Mouse (Mus musculus): ENCODE measurements around the gene Pou6f1.
"Not testable (repeated sequence)": the region's sequence is repeated elsewhere in the genome, so short reads cannot be mapped to it uniquely, and the experiment has no call there.

Gene Pou6f1

DNA sequence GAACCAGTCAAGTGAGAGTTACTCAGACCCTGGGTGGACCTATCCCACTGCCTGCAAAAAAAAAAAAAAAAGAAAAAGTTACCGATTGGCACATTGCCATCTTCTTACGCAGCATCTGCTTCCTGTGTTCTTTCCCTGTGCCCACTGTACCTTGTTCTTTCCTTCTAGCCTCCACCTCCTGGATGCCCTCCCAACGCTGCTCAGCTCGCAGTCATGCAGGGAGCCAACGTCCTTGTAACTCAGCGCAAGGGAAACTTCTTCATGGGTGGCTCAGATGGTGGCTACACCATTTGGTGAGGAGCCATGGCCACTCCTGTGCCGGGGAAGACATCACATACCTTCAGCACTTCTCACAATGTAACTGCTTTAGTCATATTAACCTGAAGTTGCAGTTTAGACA is 19.4 kb upstream of the Pou6f1 start:
- in situ Hi-C loops (cut with MboI, MseI): no loop called here

DNA sequence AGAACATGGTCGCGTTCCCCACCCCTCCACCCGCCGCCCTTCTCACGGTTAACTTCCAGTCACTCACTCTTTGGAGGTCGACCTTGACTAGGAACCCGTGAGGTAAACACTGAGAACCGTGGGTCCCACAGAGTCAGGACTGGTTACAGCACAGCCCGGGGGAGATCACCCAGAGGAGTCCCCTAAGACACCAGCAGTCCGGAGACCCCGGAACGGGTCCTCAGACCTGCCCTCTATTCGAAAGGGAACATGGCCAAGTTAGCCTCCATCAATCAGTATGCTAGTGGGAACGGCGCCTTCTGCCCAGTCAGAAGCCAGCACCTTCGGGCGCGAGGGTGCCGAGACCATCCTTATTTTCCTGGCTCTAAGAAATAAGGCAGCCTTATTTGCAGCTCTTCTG is 16.4 kb upstream of the Pou6f1 start:
- in situ Hi-C loops (cut with MboI, MseI): no loop called here

DNA sequence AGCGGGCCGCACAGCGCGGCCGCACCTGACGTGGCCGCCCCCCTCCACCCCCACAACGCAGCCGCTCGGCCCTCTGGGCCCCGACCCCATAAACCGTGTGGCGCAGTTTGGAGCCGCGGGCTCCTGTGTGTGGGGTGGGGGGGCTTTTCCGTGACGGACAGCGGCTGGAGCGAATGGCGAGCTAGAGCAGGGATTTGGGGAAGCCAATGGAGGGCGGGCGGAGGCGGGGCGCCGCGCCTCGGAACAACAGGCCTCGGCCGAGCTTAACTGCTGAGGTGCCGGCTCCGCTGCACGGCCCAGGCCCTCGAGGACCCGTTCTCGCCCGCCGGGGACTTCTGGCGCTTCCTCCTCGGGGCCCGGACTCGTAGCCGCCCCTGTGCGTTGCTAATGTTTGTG is 16.0 kb upstream of the Pou6f1 start:
- in situ Hi-C loops (cut with MboI, MseI): no loop called here

DNA sequence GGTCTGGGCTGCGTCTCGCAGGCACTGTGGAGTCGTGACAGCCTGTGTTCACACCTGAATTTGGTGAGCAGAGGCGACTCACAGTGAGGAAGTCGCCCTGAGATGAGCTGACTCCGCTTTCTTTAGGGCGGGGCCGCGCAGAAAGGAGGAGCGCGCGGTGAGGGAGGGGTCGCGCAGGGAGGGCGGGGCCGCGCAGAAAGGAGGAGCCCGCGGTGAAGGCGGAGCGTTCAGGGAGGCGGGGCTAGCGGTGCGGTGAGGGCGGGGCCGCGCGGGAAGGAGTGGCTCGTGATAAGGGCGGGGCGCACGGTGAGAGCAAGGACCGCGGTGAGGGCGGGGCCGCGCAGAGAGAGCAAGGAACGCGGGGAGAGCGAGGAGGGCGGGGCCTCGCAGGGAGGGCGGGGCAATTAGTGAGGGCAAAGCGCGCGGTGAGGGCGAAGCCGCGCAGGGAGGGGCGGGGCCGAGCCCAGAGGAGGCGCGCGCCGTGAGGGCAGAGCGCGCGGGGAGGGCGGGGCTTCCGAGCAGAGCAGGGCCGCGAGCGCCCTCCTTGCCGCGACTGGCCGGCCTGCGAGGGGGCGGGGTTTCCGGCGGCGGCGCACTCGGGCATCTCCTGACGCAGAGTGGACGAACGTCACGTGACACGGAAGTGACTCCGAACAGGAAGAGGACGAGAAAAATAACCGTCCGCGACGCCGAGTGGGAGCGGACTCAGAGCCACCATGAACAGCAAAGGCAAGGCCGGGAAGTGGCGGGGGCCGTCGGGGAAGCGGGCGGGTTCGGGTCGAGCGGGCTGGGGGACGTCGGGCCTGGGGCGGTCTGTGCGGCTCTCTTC is 15.4 kb upstream of the Pou6f1 start, which contains the start of gene Dazap2:
Gene Dazap2 (plus strand): TSS at position 354 of the 829 bp plus-strand sequence.
- in situ Hi-C loops (cut with MboI, MseI): loop anchor here (5.0 kb wide), 1 partner anchor 153 kb away; no protein-coding TSS in a partner anchor

DNA sequence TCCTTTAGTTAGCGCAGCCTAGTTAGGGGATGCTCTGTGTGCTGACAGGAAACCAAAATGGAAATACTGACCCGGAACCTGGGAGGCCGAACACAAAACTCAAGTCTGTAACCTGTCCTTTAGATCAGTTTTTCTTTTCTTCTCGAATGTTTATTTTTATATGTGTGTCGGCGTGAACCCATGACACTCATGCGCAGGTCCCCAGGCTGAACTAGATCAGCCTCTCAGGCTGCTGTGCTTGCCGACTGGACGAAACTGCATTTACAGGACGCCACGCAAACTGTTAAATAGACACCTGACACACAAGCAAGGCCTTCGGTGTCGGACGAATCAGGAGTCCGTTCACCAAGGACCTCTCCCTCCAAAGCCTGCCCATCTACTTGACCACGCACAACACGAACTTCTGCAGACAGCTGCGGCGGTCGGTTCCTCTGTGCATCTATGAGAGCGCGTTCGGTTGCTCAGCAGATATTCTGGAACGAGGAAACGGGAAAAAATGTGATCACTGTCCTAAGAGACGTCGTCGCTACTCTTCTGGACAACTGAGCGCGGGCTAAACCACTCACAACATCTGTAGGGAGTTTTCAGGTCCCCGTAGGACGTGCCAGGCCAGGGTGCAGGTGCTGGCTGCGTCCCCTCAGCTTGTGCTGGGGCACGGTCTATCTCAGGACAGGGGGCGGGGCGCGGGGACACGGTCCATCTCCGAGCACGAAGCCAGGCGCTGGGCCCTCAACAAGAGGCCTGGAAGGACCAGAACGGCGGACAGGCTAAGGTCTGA is 14.6 kb upstream of the Pou6f1 start:
- in situ Hi-C loops (cut with MboI, MseI): loop anchor here (5.0 kb wide), 1 partner anchor 152 kb away; no protein-coding TSS in a partner anchor

DNA sequence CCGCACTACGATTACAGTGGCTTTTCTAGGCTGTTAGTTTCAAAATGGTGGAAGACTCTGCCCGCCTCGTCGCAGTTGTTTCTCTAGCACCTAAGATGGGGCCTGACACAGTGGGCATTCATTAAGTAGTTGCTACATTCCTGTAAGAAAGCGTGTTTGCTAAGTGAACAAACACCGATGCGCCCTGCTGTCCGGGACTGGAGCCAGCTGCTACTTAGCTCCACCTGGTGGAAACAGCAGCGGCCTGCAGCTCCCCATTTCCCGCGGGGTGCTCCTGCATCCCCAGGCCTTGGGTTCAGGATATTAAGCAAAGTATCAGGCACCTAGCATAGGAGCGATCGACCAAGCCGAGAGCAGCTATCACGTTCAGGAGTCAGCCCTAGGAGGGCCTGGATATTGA is 13.8 kb upstream of the Pou6f1 start:
- in situ Hi-C loops (cut with MboI, MseI): loop anchor here (5.0 kb wide), 1 partner anchor 151 kb away; no protein-coding TSS in a partner anchor

DNA sequence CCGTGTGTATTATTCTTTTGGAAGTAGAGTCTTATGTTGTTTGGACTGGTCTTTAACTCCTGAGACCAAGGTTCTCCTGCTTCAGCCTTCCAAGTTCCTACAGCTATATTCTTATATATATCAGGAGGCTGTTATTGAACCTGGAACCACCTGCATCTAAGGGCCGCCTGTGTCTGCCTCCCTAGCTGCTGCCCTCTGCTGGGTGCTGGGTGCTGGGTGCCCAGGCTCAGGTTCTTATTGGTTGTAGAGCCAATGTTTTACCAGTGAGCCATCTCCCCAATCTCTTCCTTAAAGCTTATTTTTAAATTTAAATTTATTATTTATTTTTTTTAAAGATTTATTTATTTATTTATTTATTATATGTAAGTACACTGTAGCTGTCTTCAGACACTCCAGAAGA is 12.6 kb upstream of the Pou6f1 start:
- in situ Hi-C loops (cut with MboI, MseI): loop anchor here (5.0 kb wide), 1 partner anchor 150 kb away; no protein-coding TSS in a partner anchor

DNA sequence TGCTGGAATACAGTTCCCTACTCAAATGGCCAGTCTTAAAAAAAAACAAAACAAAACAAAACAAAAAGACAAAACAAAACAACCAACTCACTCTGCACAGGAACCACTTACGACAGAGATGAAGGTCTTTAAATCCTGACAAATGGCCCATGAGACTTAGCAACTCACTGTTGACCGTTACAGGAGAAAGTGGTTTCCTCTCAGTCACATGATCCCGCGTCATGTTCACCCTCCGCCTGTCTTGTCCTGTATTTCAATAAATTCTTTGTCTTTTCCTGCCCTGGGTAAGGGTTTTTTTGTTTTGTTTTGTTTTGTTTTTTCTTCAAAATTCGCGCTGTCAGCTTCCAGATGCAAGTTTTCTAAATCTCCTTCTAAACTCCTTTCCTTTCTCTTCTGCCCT is 12.2 kb upstream of the Pou6f1 start:
- in situ Hi-C loops (cut with MboI, MseI): loop anchor here (5.0 kb wide), 1 partner anchor 150 kb away; no protein-coding TSS in a partner anchor

DNA sequence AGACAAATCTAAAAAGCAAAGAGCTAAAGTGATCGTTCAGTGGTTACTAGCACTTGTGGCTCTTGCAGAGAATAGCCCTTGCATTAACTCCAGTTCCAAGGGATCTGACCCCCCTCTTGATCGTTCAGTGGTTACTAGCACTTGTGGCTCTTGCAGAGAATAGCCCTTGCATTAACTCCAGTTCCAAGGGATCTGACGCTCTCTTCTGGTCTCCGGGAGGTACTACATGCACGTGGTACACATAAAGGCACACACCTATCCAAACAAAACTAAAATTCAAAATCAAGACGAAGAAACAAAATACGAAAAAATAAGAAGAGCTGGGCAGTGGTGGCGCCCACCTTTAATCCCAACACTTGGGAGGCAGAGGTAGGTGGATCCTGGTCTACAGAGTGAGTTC is 6.9 kb upstream of the Pou6f1 start:
- in situ Hi-C loops (cut with MboI, MseI): not testable (repeated sequence)

DNA sequence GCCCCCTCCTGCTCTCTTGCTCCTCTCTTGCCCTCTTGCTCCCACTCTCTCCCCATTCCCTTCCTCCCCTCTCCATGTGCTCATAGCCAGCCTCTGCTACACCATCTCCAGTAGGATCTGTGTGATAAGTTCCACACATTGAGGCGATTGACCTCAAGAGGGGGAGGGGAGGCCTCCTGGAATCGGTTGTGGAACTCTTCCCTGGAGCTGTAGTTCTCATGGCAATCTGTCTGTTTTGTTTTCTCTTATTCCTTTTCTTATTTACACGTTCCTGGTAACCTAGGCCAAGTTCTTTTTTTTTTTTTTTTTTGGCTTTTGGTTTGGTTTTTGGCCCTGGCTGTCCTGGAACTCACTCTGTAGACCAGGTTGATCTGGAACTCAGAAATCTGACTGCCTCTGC is 1.9 kb upstream of the Pou6f1 start:
- in situ Hi-C loops (cut with MboI, MseI): no loop called here

DNA sequence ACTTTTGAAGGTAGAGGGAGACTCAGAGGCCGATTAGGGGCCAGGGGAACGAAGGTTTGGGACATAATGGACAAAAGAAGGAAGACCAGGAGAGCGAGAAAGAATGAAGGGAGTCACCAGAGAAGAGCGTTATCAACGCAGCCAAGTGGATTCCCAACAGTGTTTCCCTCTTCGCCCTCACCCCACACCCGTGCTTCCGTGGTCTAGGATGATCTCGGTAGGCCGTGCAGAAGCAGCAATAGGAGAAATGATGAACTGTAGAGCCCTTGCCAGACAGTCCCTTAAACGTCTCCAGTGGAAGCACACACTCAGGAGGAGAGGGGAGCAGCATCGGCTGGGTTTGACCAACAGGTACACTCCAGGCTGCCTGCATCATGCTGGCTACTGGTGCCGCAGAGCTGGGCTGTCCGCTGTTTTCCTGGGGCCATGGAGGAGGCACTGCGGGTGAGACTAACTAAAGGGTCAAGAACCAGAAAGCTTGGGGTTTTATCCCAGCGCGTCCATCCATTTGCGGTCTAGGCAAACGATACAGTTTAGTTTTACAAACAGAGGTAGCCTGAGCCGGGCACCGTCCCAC is 1.0 kb upstream of the Pou6f1 start:
- in situ Hi-C loops (cut with MboI, MseI): no loop called here

DNA sequence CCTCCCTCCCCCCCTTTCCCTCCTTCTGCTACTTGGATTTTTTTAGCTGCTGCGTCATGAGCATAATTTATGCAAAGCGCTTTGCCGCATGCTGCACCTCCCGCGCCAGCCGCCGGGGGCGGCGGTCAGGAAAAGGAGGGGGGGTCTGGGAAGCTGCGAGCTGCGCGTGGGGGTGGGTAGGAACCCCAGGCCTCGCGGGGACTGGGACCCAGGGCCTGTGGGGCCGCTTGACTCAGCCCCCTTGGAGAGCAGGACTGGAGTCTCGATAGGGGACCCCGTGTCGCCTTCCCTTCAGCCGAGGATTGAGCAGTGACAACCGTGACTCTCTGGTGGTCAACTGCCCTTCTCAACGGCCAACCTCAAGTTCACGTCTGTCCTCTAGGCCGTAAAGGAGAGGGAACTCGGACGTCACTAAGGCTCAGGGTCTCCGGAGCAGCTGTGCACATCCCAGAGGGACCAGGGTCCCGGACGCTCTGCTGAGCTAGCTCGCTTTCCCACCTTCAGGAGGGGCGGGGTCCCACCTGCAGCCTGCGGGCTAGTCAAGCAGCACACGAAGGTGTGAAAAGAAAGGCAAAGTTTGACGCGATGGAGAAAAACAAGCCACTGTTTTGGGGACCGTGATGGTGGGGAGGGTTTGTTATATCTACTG is 387 bp upstream of the Pou6f1 start:
- in situ Hi-C loops (cut with MboI, MseI): no loop called here

DNA sequence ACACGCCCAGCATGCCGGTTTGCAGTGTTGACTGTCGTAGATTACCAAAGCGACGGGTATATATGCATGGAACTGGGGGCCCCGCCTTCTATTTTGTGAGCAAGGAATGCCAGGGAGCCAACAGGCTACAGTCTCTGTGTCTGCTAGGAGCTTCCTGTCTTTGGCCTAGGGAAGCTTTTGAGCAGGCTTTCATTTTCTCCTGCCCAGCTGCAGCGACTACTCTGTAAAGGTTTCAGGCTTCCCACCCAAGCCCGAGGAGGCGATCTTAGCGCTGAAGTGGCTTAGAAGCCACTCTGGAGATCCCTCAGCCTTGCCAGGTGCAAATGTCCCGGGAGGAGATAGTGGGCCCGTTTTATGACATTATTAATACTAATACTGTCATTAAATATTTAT is 905 bp downstream of the Pou6f1 start:
- in situ Hi-C loops (cut with MboI, MseI): no loop called here

DNA sequence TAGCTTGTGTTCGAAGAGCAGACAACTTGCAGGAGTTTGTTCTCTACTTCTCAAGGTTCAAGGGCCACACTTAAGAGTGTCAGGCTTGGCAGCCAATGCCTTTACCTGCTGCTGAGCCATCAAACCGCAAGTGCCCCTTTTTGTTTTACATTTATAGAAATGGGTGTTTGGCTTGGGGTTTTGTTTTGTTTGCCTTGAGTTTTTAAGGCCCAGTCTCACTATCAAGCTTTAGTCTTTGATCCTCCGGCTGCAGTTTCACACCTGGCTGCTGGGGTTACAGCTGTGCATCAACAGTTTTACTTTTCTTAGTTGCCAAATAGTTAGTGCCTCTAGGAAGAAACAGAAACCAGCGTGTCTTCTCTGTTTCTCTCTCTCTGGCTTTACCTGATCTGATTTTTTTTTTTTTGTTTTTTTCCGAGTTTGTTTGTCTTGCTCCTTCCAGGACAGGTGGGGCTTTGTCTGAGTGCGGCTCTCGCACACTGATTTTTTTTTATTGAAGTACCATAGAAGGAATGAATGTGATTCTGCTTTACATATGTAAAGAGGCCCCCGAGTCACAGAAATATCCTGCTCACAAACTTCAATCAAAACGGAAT is 1.4 kb downstream of the Pou6f1 start:
- in situ Hi-C loops (cut with MboI, MseI): no loop called here

DNA sequence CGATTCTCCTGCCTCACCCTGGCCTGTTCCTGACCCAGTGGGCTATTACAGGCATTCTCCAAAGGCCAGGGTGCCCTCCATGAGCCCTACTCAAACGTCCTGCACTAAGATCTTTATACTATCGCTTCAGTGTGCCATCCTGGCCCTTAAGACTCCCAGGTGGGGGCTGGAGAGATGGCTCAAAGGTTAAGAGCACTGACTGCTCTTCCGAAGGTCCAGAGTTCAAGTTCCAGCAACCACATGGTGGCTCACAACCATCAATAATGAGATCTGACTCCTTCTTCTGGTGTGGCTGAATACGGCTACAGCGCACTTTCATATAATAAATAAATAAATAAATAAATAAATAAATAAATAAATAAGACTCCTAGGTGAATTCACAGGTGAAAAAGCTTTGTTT is 7.0 kb downstream of the Pou6f1 start:
- in situ Hi-C loops (cut with MboI, MseI): no loop called here

DNA sequence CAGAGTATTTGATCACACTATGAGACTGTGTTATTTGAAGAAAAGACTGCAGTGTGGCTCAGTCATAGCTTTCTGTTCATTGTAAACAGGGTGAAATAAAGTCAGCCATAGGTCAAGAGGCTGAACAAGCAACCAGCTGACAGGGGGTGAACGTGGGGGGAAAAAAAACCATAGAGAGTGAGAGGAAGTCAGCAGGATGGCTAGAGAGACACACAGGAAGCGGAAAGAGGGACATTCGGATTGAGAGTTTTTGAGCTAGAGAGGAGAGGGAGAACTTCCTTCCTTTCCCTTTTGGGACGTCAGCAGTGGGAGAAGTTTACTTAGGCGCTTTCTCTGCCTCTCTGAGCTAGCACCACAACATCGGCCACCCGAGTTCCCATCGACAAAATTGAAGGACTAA is 9.3 kb downstream of the Pou6f1 start:
- in situ Hi-C loops (cut with MboI, MseI): no loop called here

DNA sequence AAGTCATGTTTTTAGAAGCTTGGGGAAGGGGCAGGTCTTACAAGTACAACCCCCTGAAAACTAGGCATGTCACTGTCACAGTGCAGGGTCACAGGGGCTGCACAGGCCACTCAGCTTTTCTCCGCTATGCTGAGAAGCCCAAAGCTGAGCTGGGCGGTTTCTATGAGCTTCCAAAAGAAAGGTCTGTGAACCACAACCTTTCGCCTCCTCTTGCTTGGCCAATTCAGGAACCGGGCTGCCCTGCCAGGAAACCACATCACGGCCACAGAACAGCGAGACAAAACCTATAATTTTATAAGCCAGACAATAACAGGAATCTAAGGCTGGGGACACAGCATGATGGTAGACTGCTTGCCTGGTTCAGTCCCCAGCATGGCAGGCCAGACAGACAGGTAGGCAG is 11.5 kb downstream of the Pou6f1 start:
- in situ Hi-C loops (cut with MboI, MseI): no loop called here

DNA sequence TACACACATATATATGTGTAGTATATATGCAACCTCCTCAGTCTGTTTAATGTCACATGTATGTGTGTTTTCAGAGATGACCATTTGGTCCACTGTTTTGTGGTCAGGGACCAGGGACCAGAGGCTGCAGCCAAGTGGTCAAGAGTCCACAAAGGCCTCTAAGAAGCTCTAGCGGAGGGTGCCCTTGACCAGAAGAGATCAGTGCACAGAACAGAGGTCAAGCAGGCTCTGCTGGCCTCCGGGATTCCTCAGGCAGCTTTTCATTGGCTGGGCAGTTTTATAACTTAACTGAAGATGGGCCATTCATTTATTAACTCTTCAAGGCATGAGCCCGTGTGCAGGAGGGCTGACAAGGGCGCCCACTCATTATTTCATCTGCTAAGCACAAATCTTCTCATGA is 12.6 kb downstream of the Pou6f1 start:
- in situ Hi-C loops (cut with MboI, MseI): no loop called here

DNA sequence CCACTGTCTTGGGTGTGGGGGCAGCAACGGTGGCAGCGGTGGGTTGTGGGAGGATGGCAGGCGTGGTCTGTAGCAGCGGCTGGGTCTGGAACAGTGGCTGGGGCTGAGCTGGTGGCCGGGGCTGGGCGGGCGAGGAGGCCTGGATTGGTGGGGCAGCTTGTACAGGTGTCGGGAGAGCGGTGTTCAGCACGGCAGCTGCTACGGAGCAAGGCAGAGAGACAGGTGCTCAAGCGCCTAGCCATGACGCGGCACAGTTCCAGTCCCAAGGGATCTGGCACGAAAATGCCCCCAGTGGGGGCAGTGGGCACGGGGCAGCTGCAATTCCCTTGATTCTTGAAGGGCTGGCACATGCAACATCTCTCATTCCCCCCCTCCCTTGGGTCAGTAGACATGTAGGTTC is 13.9 kb downstream of the Pou6f1 start:
- in situ Hi-C loops (cut with MboI, MseI): no loop called here

DNA sequence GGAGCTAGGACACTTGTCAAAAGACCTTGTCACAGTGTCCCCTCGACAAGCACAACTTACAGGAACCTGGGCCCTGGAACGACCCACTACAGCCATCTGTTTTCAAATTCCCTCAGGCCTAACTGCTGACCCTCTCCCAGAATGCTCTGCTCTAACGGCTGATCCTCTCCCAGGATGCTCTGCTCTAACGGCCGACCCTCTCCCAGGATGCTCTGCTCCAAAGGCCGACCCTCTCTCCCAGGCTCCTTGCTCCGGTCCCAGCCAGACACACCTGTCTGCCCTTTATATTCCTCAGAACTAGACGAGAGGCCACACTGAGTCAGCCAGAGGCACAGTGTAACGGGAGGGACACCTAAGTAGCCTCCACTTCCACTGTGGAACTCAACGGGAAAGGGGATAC is 19.7 kb downstream of the Pou6f1 start:
- in situ Hi-C loops (cut with MboI, MseI): no loop called here

DNA sequence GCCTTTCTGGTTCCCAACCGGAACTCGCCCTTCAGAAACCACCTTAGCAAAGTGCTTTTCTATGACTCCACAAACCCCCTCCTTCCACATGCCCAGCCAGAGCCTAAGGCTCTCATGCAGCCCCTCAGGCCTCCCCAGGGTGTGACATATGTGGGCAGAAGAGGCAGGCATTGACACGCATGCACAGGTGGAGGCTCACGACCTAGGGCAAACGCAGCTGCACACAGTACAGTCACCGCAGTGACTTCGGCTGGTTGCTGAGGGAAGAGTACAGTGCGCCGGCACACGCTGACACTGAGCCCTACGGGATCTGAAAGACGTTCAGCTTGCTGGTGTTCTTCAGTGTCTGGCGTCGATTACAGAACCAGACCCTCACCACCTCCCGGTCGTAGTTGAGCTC is 21.8 kb downstream of the Pou6f1 start:
- in situ Hi-C loops (cut with MboI, MseI): loop anchor here (5.0 kb wide), 1 partner anchor 41 kb away; no protein-coding TSS in a partner anchor

Data from regulatory T cell (primary cell).